Mouse (Mus musculus) activated CD4-positive, CD25-positive, alpha-beta regulatory T cell (primary cell): ENCODE measurements around the gene Vmn2r94. TPM values are rescaled to one million over a fixed set of nuclear protein-coding genes. Genes with fewer than 3 reads are reported as not detected.

Source experiments
- polyA plus RNA-seq, 2 experiments: library from polyadenylated mRNA; unstranded; fragments of 100-300 nt; shearing (Covaris generic); gene quantifications; one replicate each; pipeline ENCODE4 v1.2.1; 2017

Gene Vmn2r94
- polyA plus RNA-seq = under 1 TPM in 1 of 2 experiments, not detected in 1; 0.14 TPM

DNA sequence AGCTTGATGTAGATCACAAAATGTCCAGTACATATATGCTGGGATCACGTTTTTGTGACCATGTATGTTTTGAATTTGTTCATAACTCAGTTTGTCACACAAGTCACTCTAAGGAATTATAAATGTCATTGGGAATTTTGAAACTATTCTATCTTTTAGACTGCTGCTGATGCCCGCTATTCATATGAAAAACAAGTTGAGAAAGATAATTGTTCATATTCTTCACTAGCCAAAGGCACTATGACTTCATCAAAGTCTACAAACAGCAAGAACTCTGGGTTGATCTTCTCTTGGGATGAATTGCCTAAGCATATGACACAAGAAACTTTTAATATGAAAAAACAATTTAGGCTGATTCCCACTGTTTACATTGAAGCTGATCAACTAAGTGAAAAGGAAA, at the start of gene Vmn2r94:
Gene Vmn2r94 (minus strand): TSS at position 101 of the 400 bp plus-strand sequence.

DNA sequence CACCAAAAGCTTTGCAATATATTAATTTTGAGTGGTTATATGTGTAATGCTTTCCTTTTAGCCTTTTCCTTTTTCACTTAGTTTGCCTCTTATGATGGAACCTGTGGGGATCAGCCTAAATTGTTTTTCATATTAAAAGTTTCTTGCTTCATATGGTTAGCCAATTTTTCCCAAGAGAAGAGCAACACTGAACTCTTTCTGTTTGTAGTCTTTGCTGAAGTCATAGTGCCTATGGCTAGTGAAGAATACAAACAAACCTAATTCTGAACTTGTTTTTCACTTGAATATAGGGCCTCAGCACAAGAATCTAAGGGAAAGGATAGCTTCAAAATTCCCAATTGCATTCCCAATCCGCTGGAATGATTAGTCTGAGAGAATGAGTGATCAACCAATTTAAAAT, 20.2 kb upstream of the Vmn2r94 start, which contains the start of gene Vmn2r93:
Gene Vmn2r93 (plus strand): TSS at position 301 of the 400 bp plus-strand sequence.

Other genes with a start within 250 kb of the Vmn2r94 start
- under 1 TPM; 0.06 to 0.12 TPM for gene Vmn2r124, start 228.3 kb downstream of the Vmn2r94 start, polyA plus RNA-seq
- gene Vmn2r91, start 192.7 kb downstream of the Vmn2r94 start, polyA plus RNA-seq = under 1 TPM in 1 of 2 experiments, not detected in 1; 0.09 TPM
- gene Vmn2r92, start 125.9 kb downstream of the Vmn2r94 start, polyA plus RNA-seq = under 1 TPM; 0.02 to 0.07 TPM
- under 1 TPM; 0.04 to 0.39 TPM for gene Vmn2r93, start 20.3 kb upstream of the Vmn2r94 start, polyA plus RNA-seq
- under 1 TPM; 0.01 to 0.04 TPM for gene Vmn2r95, start 146.3 kb upstream of the Vmn2r94 start, polyA plus RNA-seq